Mouse (Mus musculus) ES-E14 (cell line): ENCODE measurements around the gene Sdhc. TPM values are rescaled to one million over a fixed set of nuclear protein-coding genes. Genes with fewer than 3 reads are reported as not detected.

Experiments used
- DNase-seq: peaks from one replicate; pipeline ENCODE4 v3.0.0-alpha.2; 2013; ENCODE audit warnings: low read depth, low spot score
- H3K27ac ChIP-seq: 2 replicates; pipeline ENCODE4 v1.5.1; 2012; ENCODE audit warnings: low read depth, mild to moderate bottlenecking, low read length, moderate library complexity, mixed read lengths; ENCODE audit not compliant: poor library complexity, insufficient read depth, severe bottlenecking
- H3K36me3 ChIP-seq: 2 replicates; pipeline ENCODE4 v1.6.1; 2012; ENCODE audit warnings: mild to moderate bottlenecking, low read length, moderate library complexity, mixed read lengths; ENCODE audit not compliant: control insufficient read depth, poor library complexity, insufficient read depth, severe bottlenecking
- H3K4me1 ChIP-seq, 2 experiments: fragments of 150-350 bp in 1 of 2; sonication (generic) in 1 of 2; 2 replicates each; pipeline ENCODE4 v1.6.1; 2012; ENCODE audit warnings: low read length in 2 of 2, mild to moderate bottlenecking in 1 of 2, mixed read lengths in 1 of 2; ENCODE audit not compliant: control insufficient read depth in 2 of 2, insufficient read depth in 2 of 2, poor library complexity in 1 of 2
- H3K4me3 ChIP-seq, 2 experiments: fragments of 150-350 bp in 1 of 2; sonication (generic) in 1 of 2; 2 replicates each; pipeline ENCODE4 v1.5.1; 2012; ENCODE audit warnings: low read length in 2 of 2, low read depth in 1 of 2, mild to moderate bottlenecking in 1 of 2, mixed read lengths in 1 of 2; ENCODE audit not compliant: insufficient read depth in 1 of 2, poor library complexity in 1 of 2, severe bottlenecking in 1 of 2
- H3K9ac ChIP-seq: 2 replicates; pipeline ENCODE4 v1.6.1; 2012; ENCODE audit warnings: low read depth, mild to moderate bottlenecking, low read length, mixed read lengths; ENCODE audit not compliant: poor library complexity, insufficient read depth, severe bottlenecking
- H3K9me3 ChIP-seq: fragments of 150-350 bp; sonication (generic); 2 replicates; pipeline ENCODE4 v1.6.1; 2012; ENCODE audit warnings: low read depth, mild to moderate bottlenecking, low read length; ENCODE audit not compliant: control insufficient read depth, insufficient read depth
- CHD2 ChIP-seq: IDR thresholded peaks from 2 replicates; pipeline ENCODE4 v1.6.1; 2014; ENCODE audit warnings: mild to moderate bottlenecking, low read depth, low read length, inconsistent platforms
- HCFC1 ChIP-seq: IDR thresholded peaks from 2 replicates; pipeline ENCODE4 v1.6.1; 2012; ENCODE audit warnings: low read length, inconsistent platforms, borderline replicate concordance; ENCODE audit not compliant: insufficient read depth
- MAFK ChIP-seq: IDR thresholded peaks from 2 replicates; pipeline ENCODE4 v1.6.1; 2014; ENCODE audit warnings: mild to moderate bottlenecking, low read depth, low read length, inconsistent platforms; ENCODE audit not compliant: insufficient read depth
- ZC3H11A ChIP-seq: IDR thresholded peaks from 2 replicates; pipeline ENCODE4 v1.6.1; 2012; ENCODE audit warnings: low read depth, mild to moderate bottlenecking, inconsistent platforms, low read length, borderline replicate concordance
- ZNF384 ChIP-seq: IDR thresholded peaks from 2 replicates; pipeline ENCODE4 v1.6.1; 2012; ENCODE audit warnings: low read depth, low read length, inconsistent platforms
- in situ Hi-C, 2 experiments: fragments of 600-800 bp; cut with MboI; formaldehyde crosslinking; loops; one replicate each; pipeline ENCODE4 v1.15.1; 2025; ENCODE audit warnings: low sequenced_read_pairs in 2 of 2, inconsistent platforms in 1 of 2; ENCODE audit not compliant: unreplicated experiment in 2 of 2
- total RNA-seq: library from RNA; depleted of rRNA; stranded (reverse); fragments of 300-350 nt; gene quantifications from 2 replicates; pipeline ENCODE4 v1.2.3, GENCODE M21; 2012

Sdhc gene
- total RNA-seq, 1 experiment = 55.0 TPM

GRCm38 (mm10) chr1:171112986-171113385 is 37.4 kb downstream of the Sdhc start:
- Histone ChIP-seq H3K36me3 (no peaks in the 10 kb centered on the region), H3K9ac (no peak overlapping the region), H3K4me1 (peaks cover 2% of the 10 kb centered on the region in 2 experiments; a peak in 1 of 4 replicates), H3K9me3 (no peaks in the 10 kb centered on the region; the same call in none of the 2 replicates), H3K27ac (no peak overlapping the region), H3K4me3 (no peak overlapping the region)
- DNase-seq = no peak
- TF ChIP-seq MAFK = no peak
- no peak for TF ChIP-seq ZNF384
- TF ChIP-seq HCFC1 = no peak
- TF ChIP-seq CHD2 = no peak
- TF ChIP-seq ZC3H11A = no peak
- in situ Hi-C loops = loop anchor here (5.0 to 10.0 kb wide), 2 partner anchors 129 to 132 kb away; no protein-coding TSS in a partner anchor

- H3K36me3 ChIP-seq = no peaks in the 10 kb centered on the region
- peak overlapping the region; percentile 61 to 64 for H3K4me3 ChIP-seq
- peaks cover 2% of the 10 kb centered on the region in 2 experiments; a peak in 1 of 4 replicates for H3K4me1 ChIP-seq
- DNase-seq = no peak
- H3K9ac ChIP-seq = peak overlapping the region; percentile 59
- no peak overlapping the region for H3K27ac ChIP-seq
- no peak for TF ChIP-seq ZNF384
- TF ChIP-seq CHD2 = no peak
- TF ChIP-seq MAFK = no peak
- TF ChIP-seq HCFC1 = no peak
- TF ChIP-seq ZC3H11A = no peak
- in situ Hi-C loops = loop anchor here (5.0 to 10.0 kb wide), 2 partner anchors 130 to 133 kb away; no protein-coding TSS in a partner anchor
- H3K9me3 ChIP-seq = no peaks in the 10 kb centered on the region; the same call in none of the 2 replicates
Observed at GRCm38 (mm10) chr1:171111781-171112575, 38.4 kb downstream of the Sdhc start.

- H3K9ac ChIP-seq = peak overlapping the region; percentile 59
- TF ChIP-seq HCFC1 (no peak), MAFK (peak; percentile 84), ZC3H11A (peak; percentile 72; the same call in 1 of the 2 replicates)
- peak; percentile 88 for DNase-seq
- H3K36me3 ChIP-seq = no peaks in the 10 kb centered on the region
- no peak overlapping the region for H3K27ac ChIP-seq
- in situ Hi-C loops = loop anchor here (5.0 to 10.0 kb wide), 2 partner anchors 131 to 134 kb away; no protein-coding TSS in a partner anchor
- peaks cover 2% of the 10 kb centered on the region in 2 experiments; a peak in 1 of 4 replicates for H3K4me1 ChIP-seq
- peak overlapping the region; percentile 61 to 67 for H3K4me3 ChIP-seq
- no peaks in the 10 kb centered on the region; the same call in none of the 2 replicates for H3K9me3 ChIP-seq
Observed at GRCm38 (mm10) chr1:171111020-171111780, 39.2 kb downstream of the Sdhc start.

- peak overlapping the region in 1 of 2 experiments; percentile 61; a peak in 1 of 4 replicates for H3K4me3 ChIP-seq
- peaks cover 2% of the 10 kb centered on the region in 2 experiments; a peak in 1 of 4 replicates for H3K4me1 ChIP-seq
- no peak for TF ChIP-seq CHD2
- no peak for TF ChIP-seq ZNF384
- TF ChIP-seq ZC3H11A = no peak
- no peak for TF ChIP-seq HCFC1
- TF ChIP-seq MAFK = no peak
- no peaks in the 10 kb centered on the region; the same call in none of the 2 replicates for H3K9me3 ChIP-seq
- no peak for DNase-seq
- H3K36me3 ChIP-seq = no peaks in the 10 kb centered on the region
- no peak overlapping the region for H3K9ac ChIP-seq
- no peak overlapping the region for H3K27ac ChIP-seq
- in situ Hi-C loops = loop anchor here (5.0 to 10.0 kb wide), 2 partner anchors 132 to 134 kb away; no protein-coding TSS in a partner anchor
Observed at GRCm38 (mm10) chr1:171110659-171111019, 39.8 kb downstream of the Sdhc start.
